Mouse (Mus musculus) midbrain, embryonic 10.5 days (tissue): Measurements from ENCODE around the gene Qsox2. TPM values are rescaled to one million over a fixed set of nuclear protein-coding genes. Genes with fewer than 3 reads are reported as not detected.
A peak's percentile ranks its signal among the peaks of the same experiment; 100 is the strongest.

ENCODE experiments used
- DNase-seq: peaks from one replicate; pipeline ENCODE4 v3.0.0-alpha.2; 2017; ENCODE audit warnings: low spot score
- H3K27ac ChIP-seq: fragments of 300-500 bp; sonication (generic); replicated peaks from 2 replicates; pipeline ENCODE4 v1.5.1; 2016; ENCODE audit warnings: mild to moderate bottlenecking
- H3K27me3 ChIP-seq: fragments of 300-500 bp; sonication (generic); 2 replicates; pipeline ENCODE4 v1.6.1; 2016; ENCODE audit warnings: low read depth, mild to moderate bottlenecking; ENCODE audit not compliant: poor library complexity, severe bottlenecking
- H3K36me3 ChIP-seq: fragments of 300-500 bp; sonication (generic); 2 replicates; pipeline ENCODE4 v1.6.1; 2016; ENCODE audit warnings: mild to moderate bottlenecking, moderate library complexity
- H3K4me1 ChIP-seq: fragments of 300-500 bp; sonication (generic); 2 replicates; pipeline ENCODE4 v1.6.1; 2016
- H3K4me3 ChIP-seq: fragments of 300-500 bp; sonication (generic); 2 replicates; pipeline ENCODE4 v1.5.1; 2016; ENCODE audit warnings: mild to moderate bottlenecking, moderate library complexity
- H3K9me3 ChIP-seq: fragments of 300-500 bp; sonication (generic); replicated peaks from 2 replicates; pipeline ENCODE4 v1.6.1; 2016; ENCODE audit warnings: mild to moderate bottlenecking
- WGBS: fragments of 180-500 bp; shearing (Covaris S2); methylation state at CpG from one replicate; pipeline ENCODE4 v1.1.7; 2016; 5-methylcytosine and 5-hydroxymethylcytosine counted together
- polyA plus RNA-seq: library from polyadenylated mRNA; unstranded; fragments of >200 nt; fragmentation: Nextera tagmentation; extraction: Ambion mirVana; gene quantifications from 2 replicates; pipeline ENCODE4 v1.2.1, GENCODE M21; 2016

Qsox2 gene
- polyA plus RNA-seq, 1 experiment from 2014 or later = 21.0 TPM

DNA sequence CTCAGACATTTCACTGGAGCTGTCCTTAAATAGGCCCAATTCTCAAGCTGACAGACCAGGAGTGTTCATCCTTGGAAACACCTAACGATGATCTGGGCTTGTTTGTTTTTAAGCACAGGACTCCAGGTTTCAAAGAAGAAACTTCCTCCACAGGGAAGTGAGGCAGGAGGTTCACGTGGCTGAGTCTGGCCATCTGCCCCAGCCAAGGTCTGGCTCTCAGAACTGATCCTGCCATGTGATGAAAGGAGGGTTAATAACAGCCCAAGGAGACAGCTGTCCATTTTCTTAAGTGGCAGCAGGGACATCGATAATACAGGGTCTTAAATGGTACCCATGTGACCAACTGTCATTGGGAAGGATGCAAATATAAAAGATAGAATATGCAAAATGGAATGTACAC is 27.8 kb downstream of the Qsox2 start:
- DNase-seq = no peak

DNA sequence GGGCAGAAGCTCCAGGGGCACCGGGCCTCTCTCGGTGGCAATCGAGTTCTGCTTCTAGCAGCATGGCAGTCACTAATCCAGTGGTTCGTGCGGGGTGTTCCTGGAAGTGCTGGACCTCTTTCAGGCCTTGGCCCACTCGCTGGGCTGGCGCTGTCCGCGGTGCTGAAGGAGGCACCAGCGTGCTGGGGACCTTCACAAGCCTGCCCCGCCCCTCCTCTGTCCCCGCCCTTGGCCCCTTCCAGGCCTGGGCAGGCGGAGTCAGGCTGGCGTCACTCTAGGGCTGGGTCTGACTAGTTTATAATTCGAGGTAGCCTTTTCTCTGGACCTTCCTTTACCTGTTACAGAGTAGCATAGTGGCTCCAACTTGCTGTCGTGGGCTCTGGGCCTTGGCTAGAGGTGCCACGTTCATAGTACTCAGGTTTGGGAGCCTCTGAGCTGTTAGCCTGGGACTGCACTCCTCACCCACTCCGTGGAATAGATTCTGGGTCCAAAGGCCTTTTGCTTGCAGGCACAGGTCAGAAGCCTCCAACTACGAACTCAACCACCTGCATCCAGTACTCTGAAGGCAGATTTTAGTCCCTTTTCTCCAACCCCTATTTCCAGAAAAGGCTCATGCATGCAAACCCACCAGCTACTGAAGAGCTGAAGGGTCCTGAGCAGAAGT is 29.1 kb downstream of the Qsox2 start, which contains the start of gene Lhx3:
Lhx3 (minus strand) TSS at position 164 of the 664 bp plus-strand sequence.
- Histone ChIP-seq H3K27me3 (peaks cover 56% of the 10 kb centered on the region), H3K36me3 (peaks cover 40% of the 10 kb centered on the region), H3K27ac (no peak within 1 kb of the TSS), H3K9me3 (no peaks in the 10 kb centered on the region), H3K4me3 (0 out of 2 replicates have a peak within 1 kb of the TSS, but pooled peaks have one; percentile 11), H3K4me1 (peaks cover 29% of the 10 kb centered on the region)
- peak; percentile 87 for DNase-seq
- 6% methylated on average over 19 of the region's 19 CpGs for WGBS

More for the DNA sequence above, 27.8 kb downstream of the Qsox2 start:
- H3K36me3 ChIP-seq = peaks cover 53% of the 10 kb centered on the region
- H3K4me1 ChIP-seq = peaks cover 29% of the 10 kb centered on the region
- WGBS = 85% methylated on average over 3 of the region's 3 CpGs
- no peak overlapping the region for H3K4me3 ChIP-seq
- peaks cover 43% of the 10 kb centered on the region for H3K27me3 ChIP-seq
- no peak overlapping the region for H3K27ac ChIP-seq
- H3K9me3 ChIP-seq = no peaks in the 10 kb centered on the region

DNA sequence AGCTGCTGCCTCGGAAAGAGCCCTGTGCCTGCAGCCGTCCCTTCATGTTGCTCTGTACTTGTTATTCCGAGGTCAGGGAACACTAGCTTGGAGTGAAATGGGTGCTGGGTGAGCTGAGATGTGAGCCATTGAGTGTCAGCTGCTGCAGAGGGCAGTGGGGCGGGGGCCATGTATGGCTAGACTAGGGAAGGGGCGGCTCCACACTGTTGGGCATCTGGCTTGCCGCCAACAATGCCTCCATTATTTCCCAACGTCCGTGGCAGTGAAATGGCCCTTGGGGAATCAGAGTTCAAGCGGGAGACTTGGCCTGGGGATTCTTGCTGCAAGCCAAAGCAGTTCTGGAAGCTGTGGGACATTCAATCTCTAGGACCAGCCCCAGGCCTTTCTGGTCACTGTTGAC is 29.8 kb downstream of the Qsox2 start:
- H3K27ac ChIP-seq = no peak overlapping the region
- WGBS = 9% methylated on average over 9 of the region's 9 CpGs
- 0 out of 2 replicates have a peak overlapping the region, but pooled peaks have one; percentile 11 for H3K4me3 ChIP-seq

DNA sequence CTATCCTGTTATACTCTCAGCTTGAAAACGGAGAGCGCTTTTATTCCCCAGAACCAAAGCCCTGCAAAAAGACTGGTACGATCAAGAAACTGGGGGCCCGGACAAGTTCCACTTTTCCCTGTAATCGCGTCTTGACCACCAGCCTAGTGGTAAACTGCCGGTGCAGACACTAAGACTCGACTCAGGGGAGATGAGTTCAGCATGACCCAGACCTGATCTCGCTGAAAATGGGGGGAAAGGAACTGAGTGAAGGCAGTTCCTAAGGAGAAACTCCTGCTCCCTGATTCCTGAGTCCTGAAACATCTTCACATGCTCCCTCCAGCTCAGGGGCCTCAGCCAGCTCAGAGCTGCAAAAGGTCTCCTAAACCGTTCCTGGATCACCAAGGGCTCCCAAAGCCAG is 31.6 kb downstream of the Qsox2 start:
- H3K4me1 ChIP-seq = peaks cover 43% of the 10 kb centered on the region
- H3K4me3 ChIP-seq = no peak overlapping the region
- no peak overlapping the region for H3K27ac ChIP-seq
- H3K27me3 ChIP-seq = peaks cover 81% of the 10 kb centered on the region
- WGBS = 9% methylated on average over 10 of the region's 10 CpGs
- H3K9me3 ChIP-seq = no peaks in the 10 kb centered on the region
- peak; percentile 14 for DNase-seq
- peaks cover 16% of the 10 kb centered on the region for H3K36me3 ChIP-seq

More for the DNA sequence above, 29.8 kb downstream of the Qsox2 start:
- H3K9me3 ChIP-seq = no peaks in the 10 kb centered on the region
- peaks cover 34% of the 10 kb centered on the region for H3K36me3 ChIP-seq
- H3K4me1 ChIP-seq = peaks cover 34% of the 10 kb centered on the region
- H3K27me3 ChIP-seq = peaks cover 63% of the 10 kb centered on the region
- peak; percentile 19 for DNase-seq

DNA sequence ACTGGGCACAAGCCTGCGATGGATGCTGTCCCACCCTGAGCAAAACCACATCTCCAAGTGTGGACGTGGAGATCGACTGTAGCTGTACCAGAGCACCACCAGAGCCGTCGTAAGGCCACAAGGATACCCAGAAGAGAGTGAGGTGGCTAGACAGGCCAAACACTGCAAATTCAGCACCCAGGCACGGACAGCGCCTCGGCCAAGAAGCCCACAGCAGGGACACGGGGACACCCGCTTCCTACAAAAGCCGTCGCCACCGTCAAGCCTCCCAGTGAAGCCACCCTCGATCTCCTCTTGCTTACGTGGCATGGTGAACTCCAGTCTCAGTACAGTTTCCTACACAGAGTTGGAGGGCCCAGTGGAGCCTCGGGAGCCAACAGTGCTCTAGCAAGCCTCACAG is 32.2 kb downstream of the Qsox2 start:
- no peak overlapping the region for H3K27ac ChIP-seq
- peaks cover 43% of the 10 kb centered on the region for H3K4me1 ChIP-seq
- H3K9me3 ChIP-seq = no peaks in the 10 kb centered on the region
- peaks cover 10% of the 10 kb centered on the region for H3K36me3 ChIP-seq
- DNase-seq = peak; percentile 54
- WGBS = 1% methylated on average over 16 of the region's 16 CpGs
- peaks cover 87% of the 10 kb centered on the region for H3K27me3 ChIP-seq
- no peak overlapping the region for H3K4me3 ChIP-seq

DNA sequence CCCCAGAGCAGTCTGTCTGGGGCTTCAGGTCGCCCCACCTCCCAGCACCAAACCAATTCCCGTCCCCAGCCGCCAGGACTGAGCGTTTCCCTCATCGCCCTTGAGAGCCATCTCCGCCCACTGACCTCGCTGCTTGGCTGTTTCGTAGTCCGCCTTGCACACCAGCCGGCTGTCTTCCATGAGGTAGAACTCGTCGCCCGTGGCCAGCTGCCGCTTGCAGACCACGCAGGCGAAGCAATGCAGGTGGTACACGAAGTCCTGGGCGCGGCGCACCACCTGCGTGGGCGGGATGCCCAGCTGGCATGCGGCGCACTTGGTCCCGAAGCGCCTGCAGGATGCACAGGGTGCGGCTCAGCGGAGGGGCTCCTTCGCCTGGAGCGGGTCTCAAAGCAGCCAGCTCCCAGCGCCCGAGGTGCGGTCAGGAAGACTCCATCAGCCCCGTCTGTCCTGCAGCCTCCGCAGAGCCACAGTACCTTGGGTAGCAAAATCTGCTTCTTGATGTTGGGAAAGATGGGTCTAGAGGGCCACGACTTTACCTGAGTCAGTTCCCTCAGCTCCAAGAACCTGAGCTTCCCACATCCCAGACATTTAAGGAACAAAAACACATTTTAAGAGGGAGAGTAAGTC is 34.4 kb downstream of the Qsox2 start:
- Histone ChIP-seq H3K4me1 (peaks cover 48% of the 10 kb centered on the region), H3K9me3 (no peaks in the 10 kb centered on the region), H3K27me3 (peaks cover 100% of the 10 kb centered on the region), H3K27ac (no peak overlapping the region), H3K4me3 (peak overlapping the region; percentile 20; the same call in 1 of the 2 replicates), H3K36me3 (no peaks in the 10 kb centered on the region)
- peak; percentile 36 for DNase-seq
- WGBS = 2% methylated on average over 36 of the region's 36 CpGs

DNA sequence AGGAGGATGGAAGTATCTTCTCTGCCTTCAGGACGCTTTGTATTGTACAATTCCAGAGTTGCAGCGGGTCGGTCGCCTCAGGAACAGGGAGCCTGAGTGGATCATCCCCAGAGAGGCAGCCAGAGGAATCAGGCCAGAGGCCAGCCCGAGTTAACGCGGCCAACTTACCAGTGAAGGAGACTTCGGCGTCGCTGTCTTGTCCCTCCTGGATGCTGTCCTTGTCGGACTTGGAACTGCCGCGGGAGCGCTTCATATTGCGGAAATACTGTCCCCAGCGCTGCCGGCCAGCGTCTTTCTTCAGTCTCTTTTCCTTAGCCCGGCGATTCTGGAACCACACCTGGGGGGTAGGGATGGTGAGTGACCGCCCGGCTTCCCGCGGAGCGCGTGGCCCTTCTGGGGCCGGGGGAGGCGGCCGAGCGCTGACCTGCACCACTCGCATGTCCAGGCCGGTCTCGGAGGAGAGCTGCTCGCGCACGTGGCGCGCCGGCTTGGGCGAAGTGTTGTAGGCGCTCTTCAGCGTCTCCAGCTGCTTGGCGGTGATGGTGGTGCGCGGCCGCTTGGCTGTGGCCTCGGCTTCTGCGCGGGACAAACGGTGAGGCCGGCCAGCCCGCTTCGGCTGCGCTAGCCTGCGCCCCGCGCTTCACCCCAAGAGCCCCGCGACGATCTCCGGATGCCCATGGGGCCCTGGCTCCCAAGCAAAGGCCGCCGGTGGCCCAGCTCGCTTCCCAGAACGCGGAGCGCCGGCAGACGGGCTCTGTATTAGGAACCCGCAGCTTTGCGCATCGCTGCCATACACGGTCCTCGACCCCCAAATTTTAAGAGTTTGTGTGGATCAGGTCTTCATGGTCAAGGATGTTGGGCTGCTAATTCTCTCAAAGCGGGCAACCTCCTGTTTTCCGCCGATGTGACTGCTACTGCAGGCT is 35.1 kb downstream of the Qsox2 start:
- WGBS = under 1% methylated on average over 77 of the region's 77 CpGs
- no peak overlapping the region for H3K27ac ChIP-seq
- H3K4me3 ChIP-seq = peak overlapping the region; percentile 32
- H3K36me3 ChIP-seq = no peaks in the 10 kb centered on the region
- H3K27me3 ChIP-seq = peaks cover 100% of the 10 kb centered on the region
- peak; percentile 34 for DNase-seq
- H3K9me3 ChIP-seq = no peaks in the 10 kb centered on the region
- peaks cover 45% of the 10 kb centered on the region for H3K4me1 ChIP-seq

DNA sequence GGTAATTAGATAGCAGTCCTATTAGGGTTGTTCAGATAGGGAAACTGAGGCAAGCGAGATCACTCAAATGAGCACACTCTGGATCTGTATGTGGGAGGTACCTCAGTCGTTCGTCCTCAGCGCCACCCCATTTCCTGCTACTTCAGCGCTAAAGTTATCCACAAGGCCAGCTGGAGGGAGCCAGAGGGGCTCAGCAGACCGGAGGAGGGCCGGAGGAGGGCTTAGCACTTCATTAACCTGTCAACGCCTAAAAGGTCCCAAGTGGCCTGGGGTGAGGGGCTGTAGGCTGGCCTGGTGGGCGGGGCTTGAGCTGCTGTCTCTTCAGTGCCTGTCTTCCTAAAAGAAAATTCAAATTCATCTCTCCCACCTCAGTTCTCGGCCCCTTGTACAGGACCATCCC is 38.8 kb downstream of the Qsox2 start:
- H3K9me3 ChIP-seq = no peaks in the 10 kb centered on the region
- H3K36me3 ChIP-seq = no peaks in the 10 kb centered on the region
- under 1% methylated on average over 10 of the region's 10 CpGs for WGBS
- H3K4me3 ChIP-seq = peak overlapping the region; percentile 14
- peak; percentile 35 for DNase-seq
- peaks cover 100% of the 10 kb centered on the region for H3K27me3 ChIP-seq
- no peak overlapping the region for H3K27ac ChIP-seq
- peaks cover 43% of the 10 kb centered on the region for H3K4me1 ChIP-seq

DNA sequence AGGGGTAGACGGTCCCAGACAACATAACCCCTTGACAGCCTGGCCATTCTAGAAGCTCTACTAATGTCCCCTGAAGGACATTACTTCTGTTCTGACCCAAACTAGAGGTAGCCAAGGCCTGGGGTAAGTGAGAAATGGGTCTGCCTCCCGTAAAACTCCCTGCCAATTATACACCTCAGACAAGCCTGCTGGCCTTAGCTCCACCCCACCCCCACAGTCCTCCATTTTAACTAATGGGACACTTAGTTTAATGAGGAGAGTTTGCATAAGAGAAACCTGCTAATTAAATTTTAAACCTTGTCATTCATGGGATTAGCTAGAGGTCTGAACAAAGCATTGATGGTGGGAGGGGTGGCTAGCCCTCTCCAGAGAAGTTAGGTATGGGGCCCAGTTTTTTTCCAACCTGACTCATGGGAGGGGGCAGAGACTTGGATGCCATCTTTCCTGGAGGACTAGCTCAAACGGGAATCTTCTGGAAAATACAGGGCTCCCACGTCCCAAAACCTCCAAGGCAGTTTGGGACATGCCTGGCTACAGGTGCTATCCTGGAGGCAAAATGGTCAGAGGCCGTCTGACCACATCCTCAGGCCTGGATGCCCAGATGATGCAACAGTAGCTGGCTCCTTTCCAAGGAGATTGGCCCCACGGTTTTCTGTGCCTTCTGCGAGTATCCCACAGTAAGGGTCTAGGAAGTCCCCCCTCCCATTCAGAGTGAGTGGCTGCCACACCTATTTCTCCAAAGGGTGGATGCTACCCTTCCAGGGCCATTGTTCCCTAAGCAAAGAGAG is 42.6 kb downstream of the Qsox2 start:
- 40% methylated on average over 7 of the region's 7 CpGs for WGBS
- H3K9me3 ChIP-seq = no peaks in the 10 kb centered on the region
- H3K36me3 ChIP-seq = no peaks in the 10 kb centered on the region
- no peak overlapping the region for H3K4me3 ChIP-seq
- peaks cover 28% of the 10 kb centered on the region for H3K4me1 ChIP-seq
- no peak overlapping the region for H3K27ac ChIP-seq
- H3K27me3 ChIP-seq = peaks cover 92% of the 10 kb centered on the region
- DNase-seq = no peak

DNA sequence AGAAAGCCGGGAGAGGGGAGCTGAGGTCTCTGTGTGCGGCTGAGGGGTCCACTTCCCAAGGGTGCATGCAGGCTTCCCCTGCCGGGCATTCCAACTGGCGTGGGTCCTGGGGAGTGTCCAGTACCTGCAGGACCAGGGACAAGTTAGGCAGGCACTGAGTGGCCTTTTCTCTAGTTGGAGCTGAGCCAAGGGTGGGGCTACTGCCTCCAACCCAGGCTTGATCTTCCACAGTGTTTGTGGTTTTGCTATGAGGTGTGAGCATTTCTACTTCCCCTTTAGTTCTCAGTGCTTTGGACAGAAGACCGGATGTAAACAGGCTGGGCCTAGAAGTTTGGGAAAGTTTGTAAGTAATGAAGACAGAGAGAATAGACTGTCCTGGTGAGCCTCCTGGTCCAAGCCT is 48.8 kb downstream of the Qsox2 start:
- H3K27me3 ChIP-seq = peaks cover 58% of the 10 kb centered on the region
- no peaks in the 10 kb centered on the region for H3K9me3 ChIP-seq
- 73% methylated on average over 5 of the region's 5 CpGs for WGBS
- no peak overlapping the region for H3K4me3 ChIP-seq
- H3K27ac ChIP-seq = no peak overlapping the region
- no peaks in the 10 kb centered on the region for H3K36me3 ChIP-seq
- H3K4me1 ChIP-seq = no peaks in the 10 kb centered on the region
- DNase-seq = no peak

DNA sequence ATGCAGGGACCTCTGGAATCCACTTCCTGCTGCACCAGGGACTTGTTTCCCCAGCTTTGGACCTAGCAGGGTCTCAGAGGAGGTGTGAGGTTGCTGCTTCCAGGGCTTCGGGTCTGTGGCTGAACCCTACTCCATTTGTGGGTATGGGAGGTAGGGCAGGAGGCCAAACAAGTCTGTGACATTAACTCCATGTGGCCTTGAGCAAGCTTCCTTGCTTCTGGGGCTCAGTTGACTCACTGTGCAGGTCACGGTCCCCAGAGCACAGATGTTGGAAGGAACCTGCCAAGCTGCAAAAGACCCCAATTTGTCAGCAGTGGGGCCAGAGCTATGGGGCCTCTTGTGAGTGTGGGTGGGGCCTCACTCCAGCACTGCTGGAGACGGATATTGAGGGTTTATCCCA is 53.0 kb downstream of the Qsox2 start:
- Histone ChIP-seq H3K4me3 (no peak overlapping the region), H3K27ac (no peak overlapping the region), H3K9me3 (no peaks in the 10 kb centered on the region), H3K27me3 (peaks cover 26% of the 10 kb centered on the region; the same call in 1 of the 2 replicates), H3K4me1 (peaks cover 9% of the 10 kb centered on the region), H3K36me3 (no peaks in the 10 kb centered on the region)
- WGBS = 62% methylated on average over 3 of the region's 3 CpGs
- no peak for DNase-seq

DNA sequence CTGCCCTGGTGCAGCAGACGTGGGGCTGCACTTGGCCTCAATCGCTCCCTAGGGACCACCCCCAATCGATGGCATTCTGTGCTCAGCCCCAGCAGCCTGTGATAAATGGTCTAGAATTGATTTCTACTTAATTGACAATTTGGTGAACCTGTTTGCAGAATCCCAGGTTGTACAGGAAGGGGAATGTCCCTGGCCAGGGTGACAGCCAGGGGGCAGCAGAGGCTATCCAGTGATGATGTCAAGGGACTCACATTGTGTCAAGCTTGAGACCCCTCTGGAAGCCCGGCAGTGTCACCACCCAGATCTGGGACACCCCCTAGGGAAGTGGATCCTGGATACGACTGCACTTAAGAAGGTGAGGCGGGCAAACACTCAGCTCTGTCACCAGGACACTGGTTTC is 54.7 kb downstream of the Qsox2 start:
- Histone ChIP-seq H3K4me1 (peaks cover 16% of the 10 kb centered on the region), H3K9me3 (no peaks in the 10 kb centered on the region), H3K27me3 (peaks cover 12% of the 10 kb centered on the region; the same call in 1 of the 2 replicates), H3K36me3 (no peaks in the 10 kb centered on the region), H3K4me3 (no peak overlapping the region), H3K27ac (no peak overlapping the region)
- peak; percentile 51 for DNase-seq
- WGBS = 15% methylated on average over 6 of the region's 6 CpGs
